Mouse (Mus musculus) erythroblast, embryonic 14.5 days (primary cell): ENCODE measurements around the gene Mdc1.

Experiments
- GATA1 ChIP-seq: IDR thresholded peaks from 2 replicates; pipeline ENCODE4 v1.6.1; 2012; ENCODE audit warnings: low read length, inconsistent platforms, mixed read lengths
- TAL1 ChIP-seq: IDR thresholded peaks from 3 replicates; pipeline ENCODE4 v1.6.1; 2012; ENCODE audit warnings: low read length, inconsistent platforms, mixed read lengths

GRCm38 (mm10) chr17:35838122-35838544 lies 3.2 kb upstream of the Mdc1 start, which contains the start of gene Tubb5:
- TF ChIP-seq GATA1 (no peak), TAL1 (no peak)
